Mouse (Mus musculus): ENCODE results near the gene Olfr639. TPM values are rescaled to one million over a fixed set of nuclear protein-coding genes. Genes with fewer than 3 reads are reported as not detected.

The Olfr639 gene
- polyA plus RNA-seq, 1 experiment: not detected

GRCm38 (mm10) chr7:104026978-104027377 is 9.9 kb upstream of the Olfr639 start:
- no peak for TF ChIP-seq EP300 (IDR thresholded peaks at IDR 0.05; ENCODE audit: insufficient read depth, low read depth, low read length)
- no peak for TF ChIP-seq CTCF (IDR thresholded peaks at IDR 0.05; ENCODE audit: low read depth, low read length)
- no peak for TF ChIP-seq POLR2A (IDR thresholded peaks at IDR 0.05; ENCODE audit: insufficient read depth, low read length)
- Histone ChIP-seq H3K9ac (ENCODE audit: low read depth, poor library complexity, severe bottlenecking) (no peak overlapping the region), H3K27me3 (ENCODE audit: control insufficient read depth, insufficient read depth, low read length, poor library complexity, severe bottlenecking) (no peaks in the 10 kb centered on the region), H3K4me1 (ENCODE audit: control insufficient read depth, insufficient read depth, low read length) (no peaks in the 10 kb centered on the region), H3K36me3 (ENCODE audit: control insufficient read depth, insufficient read depth, low read length, poor library complexity, severe bottlenecking) (no peaks in the 10 kb centered on the region), H3K4me3 (ENCODE audit: low read depth, low read length) (no peak overlapping the region), H3K27ac (ENCODE audit: insufficient read depth, low read length) (no peak overlapping the region), H3K9me3 (replicated peaks; ENCODE audit: control insufficient read depth, insufficient read depth, low read length, poor library complexity, severe bottlenecking) (no peaks in the 10 kb centered on the region)

GRCm38 (mm10) chr7:104025473-104025872 is 8.4 kb upstream of the Olfr639 start, which contains the start of gene Olfr640:
Olfr640 (minus strand) TSS chr7:104025573.
- Histone ChIP-seq H3K4me1 (ENCODE audit: control insufficient read depth, insufficient read depth, low read length) (no peaks in the 10 kb centered on the region), H3K36me3 (ENCODE audit: control insufficient read depth, insufficient read depth, low read length, poor library complexity, severe bottlenecking) (no peaks in the 10 kb centered on the region), H3K27me3 (ENCODE audit: control insufficient read depth, insufficient read depth, low read length, poor library complexity, severe bottlenecking) (no peaks in the 10 kb centered on the region; the same call in 1 of the 2 replicates), H3K9ac (ENCODE audit: low read depth, poor library complexity, severe bottlenecking) (no peak within 1 kb of the TSS), H3K4me3 (ENCODE audit: low read depth, low read length) (no peak within 1 kb of the TSS), H3K27ac (ENCODE audit: insufficient read depth, low read length) (no peak within 1 kb of the TSS), H3K9me3 (replicated peaks; ENCODE audit: control insufficient read depth, insufficient read depth, low read length, poor library complexity, severe bottlenecking) (no peaks in the 10 kb centered on the region)
- TF ChIP-seq CTCF (IDR thresholded peaks at IDR 0.05; ENCODE audit: low read depth, low read length) (no peak), POLR2A (IDR thresholded peaks at IDR 0.05; ENCODE audit: insufficient read depth, low read length) (no peak), EP300 (IDR thresholded peaks at IDR 0.05; ENCODE audit: insufficient read depth, low read depth, low read length) (no peak)

- no peak for TF ChIP-seq CTCF (IDR thresholded peaks at IDR 0.05; ENCODE audit: low read depth, low read length)
- Histone ChIP-seq H3K27ac (ENCODE audit: insufficient read depth, low read length) (no peak overlapping the region), H3K4me3 (ENCODE audit: low read depth, low read length) (no peak overlapping the region), H3K9ac (ENCODE audit: low read depth, poor library complexity, severe bottlenecking) (no peak overlapping the region), H3K36me3 (ENCODE audit: control insufficient read depth, insufficient read depth, low read length, poor library complexity, severe bottlenecking) (no peaks in the 10 kb centered on the region), H3K4me1 (ENCODE audit: control insufficient read depth, insufficient read depth, low read length) (no peaks in the 10 kb centered on the region), H3K9me3 (replicated peaks; ENCODE audit: control insufficient read depth, insufficient read depth, low read length, poor library complexity, severe bottlenecking) (no peaks in the 10 kb centered on the region), H3K27me3 (ENCODE audit: control insufficient read depth, insufficient read depth, low read length, poor library complexity, severe bottlenecking) (no peaks in the 10 kb centered on the region; the same call in 1 of the 2 replicates)
Measured at GRCm38 (mm10) chr7:104021651-104022050, 4.5 kb upstream of the Olfr639 start.

GRCm38 (mm10) chr7:104018953-104019352 is 1.9 kb upstream of the Olfr639 start:
- Histone ChIP-seq H3K36me3 (ENCODE audit: control insufficient read depth, insufficient read depth, low read length, poor library complexity, severe bottlenecking) (no peaks in the 10 kb centered on the region), H3K9ac (ENCODE audit: low read depth, poor library complexity, severe bottlenecking) (no peak overlapping the region), H3K4me3 (ENCODE audit: low read depth, low read length) (no peak overlapping the region), H3K27ac (ENCODE audit: insufficient read depth, low read length) (no peak overlapping the region), H3K27me3 (ENCODE audit: control insufficient read depth, insufficient read depth, low read length, poor library complexity, severe bottlenecking) (no peaks in the 10 kb centered on the region; the same call in 1 of the 2 replicates), H3K4me1 (ENCODE audit: control insufficient read depth, insufficient read depth, low read length) (no peaks in the 10 kb centered on the region), H3K9me3 (replicated peaks; ENCODE audit: control insufficient read depth, insufficient read depth, low read length, poor library complexity, severe bottlenecking) (no peaks in the 10 kb centered on the region)
- TF ChIP-seq EP300 (IDR thresholded peaks at IDR 0.05; ENCODE audit: insufficient read depth, low read depth, low read length) (no peak), POLR2A (IDR thresholded peaks at IDR 0.05; ENCODE audit: insufficient read depth, low read length) (no peak), CTCF (IDR thresholded peaks at IDR 0.05; ENCODE audit: low read depth, low read length) (no peak)

- H3K4me3 ChIP-seq (ENCODE audit: low read depth, low read length): no peak overlapping the region
- H3K27me3 ChIP-seq (ENCODE audit: control insufficient read depth, insufficient read depth, low read length, poor library complexity, severe bottlenecking): no peaks in the 10 kb centered on the region
- H3K4me1 ChIP-seq (ENCODE audit: control insufficient read depth, insufficient read depth, low read length): no peaks in the 10 kb centered on the region
- TF ChIP-seq CTCF (IDR thresholded peaks at IDR 0.05; ENCODE audit: low read depth, low read length): no peak
- TF ChIP-seq EP300 (IDR thresholded peaks at IDR 0.05; ENCODE audit: insufficient read depth, low read depth, low read length): no peak
- no peak for TF ChIP-seq POLR2A (IDR thresholded peaks at IDR 0.05; ENCODE audit: insufficient read depth, low read length)
- H3K9me3 ChIP-seq (replicated peaks; ENCODE audit: control insufficient read depth, insufficient read depth, low read length, poor library complexity, severe bottlenecking): no peaks in the 10 kb centered on the region
- no peak overlapping the region for H3K9ac ChIP-seq (ENCODE audit: low read depth, poor library complexity, severe bottlenecking)
- no peaks in the 10 kb centered on the region for H3K36me3 ChIP-seq (ENCODE audit: control insufficient read depth, insufficient read depth, low read length, poor library complexity, severe bottlenecking)
- no peak overlapping the region for H3K27ac ChIP-seq (ENCODE audit: insufficient read depth, low read length)
Measured at GRCm38 (mm10) chr7:103999124-103999523, 18.0 kb downstream of the Olfr639 start.

GRCm38 (mm10) chr7:103998446-103998845 is 18.7 kb downstream of the Olfr639 start, which contains the start of gene Olfr638:
Olfr638 (plus strand) TSS chr7:103998746.
- Histone ChIP-seq H3K36me3 (ENCODE audit: control insufficient read depth, insufficient read depth, low read length, poor library complexity, severe bottlenecking) (no peaks in the 10 kb centered on the region), H3K9ac (ENCODE audit: low read depth, poor library complexity, severe bottlenecking) (no peak within 1 kb of the TSS), H3K27ac (ENCODE audit: insufficient read depth, low read length) (no peak within 1 kb of the TSS), H3K9me3 (replicated peaks; ENCODE audit: control insufficient read depth, insufficient read depth, low read length, poor library complexity, severe bottlenecking) (no peaks in the 10 kb centered on the region), H3K27me3 (ENCODE audit: control insufficient read depth, insufficient read depth, low read length, poor library complexity, severe bottlenecking) (no peaks in the 10 kb centered on the region), H3K4me3 (ENCODE audit: low read depth, low read length) (no peak within 1 kb of the TSS), H3K4me1 (ENCODE audit: control insufficient read depth, insufficient read depth, low read length) (no peaks in the 10 kb centered on the region)
- no peak for TF ChIP-seq POLR2A (IDR thresholded peaks at IDR 0.05; ENCODE audit: insufficient read depth, low read length)
- no peak for TF ChIP-seq EP300 (IDR thresholded peaks at IDR 0.05; ENCODE audit: insufficient read depth, low read depth, low read length)
- no peak for TF ChIP-seq CTCF (IDR thresholded peaks at IDR 0.05; ENCODE audit: low read depth, low read length)
